Mouse (Mus musculus): ENCODE data around the gene Tspo.

Gene Tspo

GRCm38 (mm10) chr15:83563327-83563856 is at the start of gene Tspo, which contains the start of gene Mcat:
Gene Tspo, plus strand, starts transcription at chr15:83563592.
Gene Mcat, minus strand, starts transcription at chr15:83563787.
- peak; percentile 98 for DNase-seq

- DNase-seq = no peak
Observed at GRCm38 (mm10) chr15:83515018-83515417, 48.4 kb upstream of the Tspo start.

GRCm38 (mm10) chr15:83518215-83519048 is 45.0 kb upstream of the Tspo start:
- DNase-seq = peak; percentile 96

GRCm38 (mm10) chr15:83520861-83521382 is 42.5 kb upstream of the Tspo start:
- no peak for DNase-seq

GRCm38 (mm10) chr15:83523196-83523595 is 40.2 kb upstream of the Tspo start:
- peak; percentile 97 for DNase-seq

- peak; percentile 96 for DNase-seq
Observed at GRCm38 (mm10) chr15:83523638-83524332, 39.6 kb upstream of the Tspo start.

- peak; percentile 91 for DNase-seq
Observed at GRCm38 (mm10) chr15:83524333-83524729, 39.1 kb upstream of the Tspo start.

- DNase-seq = peak; percentile 98
Observed at GRCm38 (mm10) chr15:83526424-83527091, 36.8 kb upstream of the Tspo start, which contains the start of gene Bik. Gene Bik, plus strand, starts transcription at chr15:83526862.

- no peak for DNase-seq
Observed at GRCm38 (mm10) chr15:83527092-83527437, 36.3 kb upstream of the Tspo start.

GRCm38 (mm10) chr15:83527747-83528146 is 35.6 kb upstream of the Tspo start:
- DNase-seq = no peak

GRCm38 (mm10) chr15:83528892-83529291 is 34.5 kb upstream of the Tspo start:
- DNase-seq = no peak

- DNase-seq = peak; percentile 96
Observed at GRCm38 (mm10) chr15:83529765-83530164, 33.6 kb upstream of the Tspo start.

- peak; percentile 99 for DNase-seq
Observed at GRCm38 (mm10) chr15:83530233-83530632, 33.2 kb upstream of the Tspo start.

- DNase-seq = peak; percentile 93
Observed at GRCm38 (mm10) chr15:83530688-83531087, 32.7 kb upstream of the Tspo start.

- DNase-seq = no peak
Observed at GRCm38 (mm10) chr15:83531961-83532469, 31.4 kb upstream of the Tspo start.

GRCm38 (mm10) chr15:83532606-83533005 is 30.8 kb upstream of the Tspo start:
- DNase-seq = no peak

- peak; percentile 96 for DNase-seq
Observed at GRCm38 (mm10) chr15:83534960-83535889, 28.2 kb upstream of the Tspo start.

GRCm38 (mm10) chr15:83535890-83536231 is 27.5 kb upstream of the Tspo start:
- no peak for DNase-seq

GRCm38 (mm10) chr15:83538855-83539254 is 24.5 kb upstream of the Tspo start:
- DNase-seq = no peak

GRCm38 (mm10) chr15:83539905-83540304 is 23.5 kb upstream of the Tspo start:
- peak; percentile 97 for DNase-seq

- no peak for DNase-seq
Observed at GRCm38 (mm10) chr15:83541647-83542287, 21.6 kb upstream of the Tspo start.
